Mouse (Mus musculus) kidney, postnatal 0 days (tissue): ENCODE measurements around the gene Slc22a14. TPM values are rescaled to one million over a fixed set of nuclear protein-coding genes. Genes with fewer than 3 reads are reported as not detected.
A peak's percentile ranks its signal among the peaks of the same experiment; 100 is the strongest.
"Not testable (repeated sequence)": the region's sequence is repeated elsewhere in the genome, so short reads cannot be mapped to it uniquely, and the experiment has no call there.

Experiments used
- ATAC-seq: fragments of 200-750 bp; cut with Nextera tagmentation; replicated peaks from 2 replicates; pipeline ENCODE4 v1.8.0; 2017; ENCODE audit warnings: low read depth, moderate number of reproducible peaks, moderate TSS enrichment, moderate library complexity; ENCODE audit not compliant: low FRiP score
- DNase-seq: peaks from one replicate; pipeline ENCODE4 v3.0.0-alpha.2; 2016; ENCODE audit warnings: low spot score
- H3K27ac ChIP-seq: fragments of 300-500 bp; sonication (generic); 2 replicates; pipeline ENCODE4 v1.5.1; 2014; ENCODE audit warnings: mild to moderate bottlenecking
- H3K27me3 ChIP-seq: fragments of 300-500 bp; sonication (generic); 2 replicates; pipeline ENCODE4 v1.6.1; 2014; ENCODE audit warnings: low read length, mixed read lengths; ENCODE audit not compliant: insufficient read depth
- H3K36me3 ChIP-seq: fragments of 300-500 bp; sonication (generic); 2 replicates; pipeline ENCODE4 v1.6.1; 2014; ENCODE audit warnings: low read length, mixed read lengths; ENCODE audit not compliant: insufficient read depth
- H3K4me1 ChIP-seq: fragments of 300-500 bp; sonication (generic); replicated peaks from 2 replicates; pipeline ENCODE4 v1.6.1; 2014; ENCODE audit warnings: antibody characterized with exemption, low read length, mixed read lengths; ENCODE audit not compliant: insufficient read depth
- H3K4me2 ChIP-seq: fragments of 300-500 bp; sonication (generic); 2 replicates; pipeline ENCODE4 v1.6.1; 2014; ENCODE audit warnings: mild to moderate bottlenecking, low read length, moderate library complexity, mixed read lengths
- H3K4me3 ChIP-seq: fragments of 300-500 bp; sonication (generic); replicated peaks from 2 replicates; pipeline ENCODE4 v1.5.1; 2014; ENCODE audit warnings: low read depth, low read length
- H3K9ac ChIP-seq: fragments of 300-500 bp; sonication (generic); 2 replicates; pipeline ENCODE4 v1.6.1; 2014; ENCODE audit warnings: low read depth, low read length
- H3K9me3 ChIP-seq: fragments of 300-500 bp; sonication (generic); replicated peaks from 2 replicates; pipeline ENCODE4 v1.6.1; 2016; ENCODE audit warnings: low read length, inconsistent platforms, mixed read lengths
- CTCF ChIP-seq: IDR thresholded peaks from 2 replicates; pipeline ENCODE4 v1.5.1; 2016; ENCODE audit warnings: antibody characterized with exemption, low read depth, mild to moderate bottlenecking, moderate library complexity
- WGBS: fragments of 180-500 bp; shearing (Covaris S2); extraction: QIAGEN DNeasy Blood & Tissue Kit; methylation state at CpG from one replicate; pipeline ENCODE4 v1.1.7; 2014; 5-methylcytosine and 5-hydroxymethylcytosine counted together
- polyA plus RNA-seq: library from polyadenylated mRNA; unstranded; fragments of >200 nt; fragmentation: Nextera tagmentation; extraction: Ambion mirVana; gene quantifications from 2 replicates; pipeline ENCODE4 v1.2.1, GENCODE M21; 2015

Slc22a14 gene
- polyA plus RNA-seq, 1 experiment from 2014 or later, result 0.34 TPM

GRCm38 (mm10) chr9:119278031-119278430, 87.3 kb downstream of the Slc22a14 start:
- no peak for DNase-seq
- Histone ChIP-seq H3K27ac (no peak overlapping the region), H3K27me3 (no peaks in the 10 kb centered on the region), H3K9me3 (no peaks in the 10 kb centered on the region), H3K9ac (no peak overlapping the region), H3K4me3 (no peak overlapping the region), H3K4me1 (no peaks in the 10 kb centered on the region), H3K4me2 (no peak overlapping the region), H3K36me3 (0 out of 2 replicates have a peak, but pooled peaks cover 9% of the 10 kb centered on the region)
- TF ChIP-seq CTCF, result no peak
- no peak for ATAC-seq
- WGBS, result 93% methylated on average over 5 of the region's 5 CpGs

DNA sequence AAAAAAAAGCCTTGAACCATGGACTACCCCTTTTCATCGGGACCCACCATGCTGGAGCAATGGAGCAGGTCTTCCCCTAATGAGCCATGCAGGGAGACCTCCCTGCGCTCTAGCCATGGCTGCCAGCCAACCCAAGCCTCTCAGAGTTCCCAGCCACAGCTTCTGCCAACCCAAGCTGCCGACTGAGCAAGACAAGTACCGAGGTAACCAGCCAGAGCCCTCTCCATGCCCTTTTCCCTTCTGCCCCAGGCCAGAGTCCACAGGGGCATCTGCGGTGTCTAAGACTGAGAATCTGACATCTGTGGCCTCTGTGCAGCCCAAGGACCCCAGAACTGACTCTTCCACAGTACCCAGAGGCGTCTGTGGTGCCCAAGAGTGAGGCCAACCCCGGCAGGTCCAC, 89.0 kb downstream of the Slc22a14 start:
- no peak for ATAC-seq
- 68% methylated on average over 7 of the region's 7 CpGs for WGBS
- H3K27ac ChIP-seq, result no peak overlapping the region
- no peak overlapping the region for H3K9ac ChIP-seq
- H3K4me1 ChIP-seq, result no peaks in the 10 kb centered on the region
- H3K4me3 ChIP-seq, result no peak overlapping the region
- no peaks in the 10 kb centered on the region for H3K27me3 ChIP-seq
- no peak overlapping the region for H3K4me2 ChIP-seq
- no peak for DNase-seq
- no peak for TF ChIP-seq CTCF
- no peaks in the 10 kb centered on the region for H3K9me3 ChIP-seq
- 0 out of 2 replicates have a peak, but pooled peaks cover 9% of the 10 kb centered on the region for H3K36me3 ChIP-seq

DNA sequence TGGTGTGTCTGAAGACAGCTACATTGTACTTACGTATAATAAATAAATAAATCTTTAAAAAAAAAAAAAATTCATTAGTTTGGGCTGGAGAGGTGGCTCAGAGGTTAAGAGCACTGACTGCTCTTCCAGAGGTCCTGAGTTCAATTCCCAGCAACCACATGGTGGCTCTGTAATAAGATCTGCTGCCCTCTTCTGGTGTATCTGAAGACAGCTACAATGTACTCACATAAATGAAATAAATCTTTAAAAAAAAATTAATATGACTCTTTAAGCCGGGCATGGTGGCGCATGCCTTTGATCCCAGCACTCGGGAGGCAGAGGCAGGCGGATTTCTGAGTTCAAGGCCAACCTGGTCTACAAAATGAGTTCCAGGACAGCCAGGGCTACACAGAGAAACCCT, 90.5 kb downstream of the Slc22a14 start:
- H3K4me3 ChIP-seq, H3K9me3 ChIP-seq, DNase-seq, H3K27ac ChIP-seq, ATAC-seq, H3K27me3 ChIP-seq, H3K9ac ChIP-seq, H3K36me3 ChIP-seq, H3K4me1 ChIP-seq, H3K4me2 ChIP-seq: not testable (repeated sequence)
- TF ChIP-seq CTCF, result peak; percentile 47
- 93% methylated on average over 5 of the region's 5 CpGs for WGBS

GRCm38 (mm10) chr9:119271496-119271895, 93.9 kb downstream of the Slc22a14 start:
- H3K27ac ChIP-seq, result no peak overlapping the region
- DNase-seq (no peak), ATAC-seq (no peak)
- no peak overlapping the region for H3K9ac ChIP-seq
- no peak overlapping the region for H3K4me3 ChIP-seq
- H3K27me3 ChIP-seq, result no peaks in the 10 kb centered on the region
- no peak overlapping the region for H3K4me2 ChIP-seq
- 0 out of 2 replicates have a peak, but pooled peaks cover 18% of the 10 kb centered on the region for H3K36me3 ChIP-seq
- H3K9me3 ChIP-seq, result no peaks in the 10 kb centered on the region
- 82% methylated on average over 4 of the region's 4 CpGs for WGBS
- no peak for TF ChIP-seq CTCF
- no peaks in the 10 kb centered on the region for H3K4me1 ChIP-seq

DNA sequence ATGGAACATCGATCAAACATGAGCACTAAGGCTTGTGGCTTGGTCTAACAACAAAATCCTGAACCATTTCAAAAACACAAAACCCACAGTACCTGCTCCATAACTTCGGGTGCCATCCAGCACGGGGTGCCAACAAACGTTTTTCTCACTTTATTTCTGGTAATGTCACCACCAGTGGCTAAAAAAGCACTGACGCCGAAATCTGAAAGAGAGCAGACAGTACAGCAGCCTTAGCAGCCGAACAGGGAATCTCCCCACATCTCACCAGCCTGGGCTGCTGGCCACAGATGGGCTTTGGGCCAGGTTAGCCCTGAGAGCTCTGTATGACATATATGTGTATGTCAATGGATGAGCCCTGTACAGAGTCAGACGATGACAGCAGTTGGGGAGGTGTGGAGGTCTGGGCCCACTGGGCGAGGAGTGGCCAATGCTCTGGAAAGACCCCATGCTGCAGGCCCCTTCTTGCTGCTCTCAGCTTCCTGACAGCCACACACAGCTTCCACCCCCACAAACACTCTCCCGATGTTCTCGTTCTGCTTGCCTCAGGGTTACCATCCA, 96.7 kb downstream of the Slc22a14 start:
- WGBS, result 96% methylated on average over 11 of the region's 11 CpGs
- H3K4me3 ChIP-seq, result no peak overlapping the region
- no peak for ATAC-seq

DNA sequence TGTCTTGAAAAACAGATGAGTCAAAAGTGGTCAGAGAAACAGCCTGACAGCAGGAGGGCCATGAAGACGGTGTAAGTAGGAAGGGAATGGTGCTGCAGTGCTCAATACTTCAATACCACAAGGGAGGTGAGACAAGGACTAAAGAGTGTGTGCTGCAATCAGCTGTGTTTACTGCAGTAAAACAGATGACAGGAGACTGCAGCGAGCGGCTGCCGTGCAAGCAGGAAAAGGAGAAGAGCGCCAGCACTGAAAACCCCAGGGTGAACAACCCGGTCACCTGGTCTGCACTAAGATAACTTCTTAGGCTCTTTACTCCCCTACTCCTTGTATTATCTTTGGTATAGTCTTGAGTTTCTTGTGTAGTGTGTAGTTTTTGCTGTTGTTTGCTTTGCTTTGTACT, 97.2 kb downstream of the Slc22a14 start:
- WGBS, result 84% methylated on average over 6 of the region's 6 CpGs
- no peak overlapping the region for H3K4me3 ChIP-seq
- ATAC-seq (no peak), DNase-seq (no peak)
- no peak overlapping the region for H3K4me2 ChIP-seq
- no peaks in the 10 kb centered on the region for H3K9me3 ChIP-seq
- H3K9ac ChIP-seq, result no peak overlapping the region
- no peak for TF ChIP-seq CTCF
- peaks cover 21% of the 10 kb centered on the region; the same call in 1 of the 2 replicates for H3K36me3 ChIP-seq
- H3K27ac ChIP-seq, result no peak overlapping the region
- H3K4me1 ChIP-seq, result no peaks in the 10 kb centered on the region
- no peaks in the 10 kb centered on the region for H3K27me3 ChIP-seq

More for the DNA sequence above, 96.7 kb downstream of the Slc22a14 start:
- Histone ChIP-seq H3K4me1 (no peaks in the 10 kb centered on the region), H3K27me3 (no peaks in the 10 kb centered on the region), H3K27ac (no peak overlapping the region), H3K4me2 (no peak overlapping the region), H3K9me3 (no peaks in the 10 kb centered on the region), H3K9ac (no peak overlapping the region), H3K36me3 (peaks cover 19% of the 10 kb centered on the region; the same call in 1 of the 2 replicates)
- no peak for DNase-seq
- no peak for TF ChIP-seq CTCF

DNA sequence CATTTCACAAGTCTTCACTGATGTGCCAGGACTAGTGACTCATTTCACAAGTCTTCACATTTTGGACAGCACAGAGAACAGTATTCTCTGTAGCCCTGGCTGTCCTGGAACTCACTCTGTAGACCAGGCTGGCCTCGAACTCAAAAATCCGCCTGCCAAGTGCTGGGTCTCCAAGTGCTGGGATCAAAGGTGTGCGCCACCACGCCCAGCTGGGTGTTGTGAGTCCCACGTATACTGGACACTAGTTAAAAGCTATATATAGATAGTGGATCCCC, 99.3 kb downstream of the Slc22a14 start:
- H3K9ac ChIP-seq, H3K4me2 ChIP-seq, ATAC-seq, H3K27me3 ChIP-seq, H3K27ac ChIP-seq, H3K9me3 ChIP-seq, H3K4me3 ChIP-seq, H3K4me1 ChIP-seq, DNase-seq: not testable (repeated sequence)
- H3K36me3 ChIP-seq, result peaks cover 31% of the 10 kb centered on the region
- WGBS, result 93% methylated on average over 5 of the region's 5 CpGs

GRCm38 (mm10) chr9:119265373-119266120, 99.8 kb downstream of the Slc22a14 start:
- not testable (repeated sequence) for H3K9me3 ChIP-seq, H3K4me1 ChIP-seq, H3K4me3 ChIP-seq, H3K9ac ChIP-seq, DNase-seq, ATAC-seq, H3K27ac ChIP-seq, H3K4me2 ChIP-seq, H3K27me3 ChIP-seq
- WGBS, result 83% methylated on average over 1 of the region's 1 CpGs
- H3K36me3 ChIP-seq, result peaks cover 31% of the 10 kb centered on the region
